Mouse (Mus musculus) olfactory bulb, adult 2 months (tissue): Measurements from ENCODE around the gene Plekho2.

Source experiments
- CTCF ChIP-seq: fragments of 200-500 bp; IDR thresholded peaks from 2 replicates; pipeline ENCODE4 v1.5.1; 2012; ENCODE audit warnings: low read depth, mild to moderate bottlenecking, low read length, moderate library complexity; ENCODE audit not compliant: insufficient read depth
- POLR2A ChIP-seq: fragments of 200-500 bp; IDR thresholded peaks from 2 replicates; pipeline ENCODE4 v1.6.1; 2012; ENCODE audit warnings: mild to moderate bottlenecking, low read depth, low read length, moderate library complexity; ENCODE audit not compliant: insufficient read depth

- TF ChIP-seq POLR2A (no peak), CTCF (no peak)
These were observed 2.2 kb downstream of the Plekho2 start for GRCm38 (mm10) chr9:65577511-65578196.
